Mouse (Mus musculus) lung, embryonic 15.5 days (tissue): ENCODE measurements around the gene Hoxd8. TPM values are rescaled to one million over a fixed set of nuclear protein-coding genes. Genes with fewer than 3 reads are reported as not detected.

Source experiments
- ATAC-seq: fragments of 200-750 bp; cut with Nextera tagmentation; 2 replicates; pipeline ENCODE4 v1.8.0; 2017; ENCODE audit warnings: moderate number of reproducible peaks, borderline replicate concordance; ENCODE audit not compliant: low FRiP score, low TSS enrichment; ENCODE audit errors: extremely low read depth
- H3K27ac ChIP-seq: fragments of 300-500 bp; sonication (generic); 2 replicates; pipeline ENCODE4 v1.5.1; 2015; ENCODE audit warnings: moderate library complexity, mild to moderate bottlenecking, inconsistent platforms
- H3K27me3 ChIP-seq: fragments of 300-500 bp; sonication (generic); 2 replicates; pipeline ENCODE4 v1.6.1; 2015; ENCODE audit warnings: inconsistent platforms
- H3K36me3 ChIP-seq: fragments of 300-500 bp; sonication (generic); 2 replicates; pipeline ENCODE4 v1.6.1; 2015; ENCODE audit warnings: inconsistent platforms
- H3K4me1 ChIP-seq: fragments of 300-500 bp; sonication (generic); 2 replicates; pipeline ENCODE4 v1.6.1; 2015; ENCODE audit warnings: inconsistent platforms
- H3K4me2 ChIP-seq: fragments of 300-500 bp; sonication (generic); 2 replicates; pipeline ENCODE4 v1.6.1; 2015; ENCODE audit warnings: inconsistent platforms, mild to moderate bottlenecking, moderate library complexity
- H3K4me3 ChIP-seq: fragments of 300-500 bp; sonication (generic); 2 replicates; pipeline ENCODE4 v1.5.1; 2015; ENCODE audit warnings: mild to moderate bottlenecking, inconsistent platforms
- H3K9ac ChIP-seq: fragments of 300-500 bp; sonication (generic); 2 replicates; pipeline ENCODE4 v1.6.1; 2015; ENCODE audit warnings: inconsistent platforms
- H3K9me3 ChIP-seq: fragments of 300-500 bp; sonication (generic); 2 replicates; pipeline ENCODE4 v1.6.1; 2016; ENCODE audit warnings: inconsistent platforms
- WGBS: fragments of 180-500 bp; shearing (Covaris S2); methylation state at CpG from one replicate; pipeline ENCODE4 v1.1.7; 2015; 5-methylcytosine and 5-hydroxymethylcytosine counted together
- polyA plus RNA-seq: library from polyadenylated mRNA; unstranded; fragments of >200 nt; fragmentation: Nextera tagmentation; extraction: Ambion mirVana; gene quantifications from 2 replicates; pipeline ENCODE4 v1.2.1, GENCODE M21; 2015

Hoxd8 gene
- polyA plus RNA-seq, 1 experiment from 2014 or later: 0.39 TPM

DNA sequence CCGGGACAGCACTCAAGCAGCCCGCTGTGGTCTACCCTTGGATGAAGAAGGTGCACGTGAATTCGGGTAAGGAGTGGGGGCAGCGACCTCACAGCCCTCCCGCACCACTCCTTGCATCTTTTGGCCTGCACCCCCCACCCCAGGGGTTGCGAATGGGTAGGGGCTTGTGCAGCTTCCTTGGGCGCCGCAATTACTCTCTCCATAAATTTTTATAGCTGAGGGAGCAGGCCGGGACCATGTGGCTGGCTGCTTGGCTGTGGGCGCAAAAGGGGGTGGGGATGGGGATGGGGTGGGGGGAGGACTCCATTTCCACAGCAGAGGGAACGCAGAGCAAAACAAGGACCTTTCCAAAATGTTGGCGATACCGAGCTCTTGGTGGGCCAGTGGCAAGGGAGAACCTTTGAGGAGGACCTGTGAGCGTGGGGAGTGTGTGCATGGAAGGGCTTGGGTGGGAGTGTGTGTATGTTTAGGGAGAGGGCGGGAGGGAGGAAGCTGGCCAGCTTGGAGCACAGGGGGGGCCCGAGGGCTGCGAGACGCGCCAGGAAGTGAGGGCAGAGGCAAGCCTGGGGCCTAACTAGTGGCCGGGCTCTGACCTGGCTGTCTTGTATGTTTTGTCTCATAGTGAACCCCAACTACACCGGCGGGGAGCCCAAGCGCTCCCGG is 23.4 kb downstream of the Hoxd8 start:
- Histone ChIP-seq H3K27ac (no peak overlapping the region), H3K4me2 (peak overlapping the region; percentile 27), H3K36me3 (no peaks in the 10 kb centered on the region), H3K9me3 (no peaks in the 10 kb centered on the region), H3K27me3 (peaks cover 99% of the 10 kb centered on the region), H3K4me3 (peak overlapping the region; percentile 11), H3K9ac (no peak overlapping the region), H3K4me1 (0 out of 2 replicates have a peak, but pooled peaks cover 3% of the 10 kb centered on the region)
- ATAC-seq: peak; percentile 19; the same call in 1 of the 2 replicates
- WGBS: 2% methylated on average over 25 of the region's 25 CpGs

DNA sequence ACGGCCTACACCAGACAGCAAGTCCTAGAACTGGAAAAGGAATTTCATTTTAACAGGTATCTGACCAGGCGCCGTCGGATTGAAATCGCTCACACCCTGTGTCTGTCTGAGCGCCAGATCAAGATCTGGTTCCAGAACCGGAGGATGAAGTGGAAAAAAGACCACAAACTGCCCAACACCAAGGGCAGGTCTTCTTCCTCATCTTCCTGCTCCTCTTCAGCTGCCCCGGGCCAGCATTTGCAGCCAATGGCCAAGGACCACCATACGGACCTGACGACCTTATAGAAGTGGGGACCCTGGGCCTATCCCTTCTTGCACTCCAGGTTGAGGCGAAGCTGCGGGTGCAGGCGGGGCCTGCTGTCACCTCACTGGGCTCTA is 23.9 kb downstream of the Hoxd8 start:
- Histone ChIP-seq H3K9ac (no peak overlapping the region), H3K9me3 (no peaks in the 10 kb centered on the region), H3K36me3 (no peaks in the 10 kb centered on the region), H3K4me3 (no peak overlapping the region), H3K4me2 (no peak overlapping the region), H3K27ac (no peak overlapping the region), H3K4me1 (0 out of 2 replicates have a peak, but pooled peaks cover 4% of the 10 kb centered on the region), H3K27me3 (peaks cover 99% of the 10 kb centered on the region)
- WGBS: 18% methylated on average over 13 of the region's 13 CpGs
- no peak for ATAC-seq

DNA sequence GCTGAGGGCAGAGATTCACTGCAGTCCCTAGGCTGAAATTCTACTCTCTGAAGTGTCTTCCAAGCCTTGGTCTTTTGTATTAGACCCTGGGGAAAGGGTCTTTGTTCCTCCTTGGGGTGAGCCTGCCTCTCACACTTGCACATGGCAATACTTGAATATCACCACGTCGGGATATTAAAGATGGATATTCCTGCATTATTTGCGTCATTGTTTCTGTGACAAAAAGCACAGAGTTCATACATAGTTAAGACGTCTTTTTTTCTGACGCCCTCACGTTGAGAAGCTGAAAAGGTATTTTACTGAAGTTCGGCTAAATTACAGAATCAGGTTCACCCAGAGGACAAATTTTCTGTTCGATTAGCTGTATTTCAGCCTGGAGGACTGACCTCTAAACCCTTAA is 25.9 kb downstream of the Hoxd8 start:
- peaks cover 99% of the 10 kb centered on the region for H3K27me3 ChIP-seq
- H3K36me3 ChIP-seq: no peaks in the 10 kb centered on the region
- no peak overlapping the region for H3K9ac ChIP-seq
- H3K9me3 ChIP-seq: no peaks in the 10 kb centered on the region
- H3K4me1 ChIP-seq: 0 out of 2 replicates have a peak, but pooled peaks cover 4% of the 10 kb centered on the region
- no peak for ATAC-seq
- WGBS: 15% methylated on average over 8 of the region's 8 CpGs
- H3K27ac ChIP-seq: no peak overlapping the region
- H3K4me2 ChIP-seq: no peak overlapping the region
- H3K4me3 ChIP-seq: no peak overlapping the region

DNA sequence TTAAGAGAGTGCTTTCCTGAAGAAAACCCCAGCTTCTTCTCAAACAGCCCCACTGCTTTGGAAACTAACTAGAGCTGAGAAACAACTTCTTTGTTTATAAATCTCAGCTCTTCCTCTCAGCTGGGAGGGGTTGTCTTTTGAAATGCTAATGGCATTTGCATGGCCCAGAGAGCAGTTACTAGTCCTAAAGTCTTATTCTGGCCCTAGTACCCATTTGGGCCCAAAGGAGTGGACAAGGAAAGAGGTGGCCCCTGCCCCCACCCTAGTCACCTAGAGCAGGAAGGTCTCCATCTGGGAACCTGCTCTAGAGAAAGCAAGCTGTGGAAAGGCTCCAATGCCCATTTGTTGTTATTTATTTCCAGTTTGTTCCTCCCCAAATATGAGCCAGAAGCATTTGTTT is 26.6 kb downstream of the Hoxd8 start:
- Histone ChIP-seq H3K4me2 (no peak overlapping the region), H3K9me3 (no peaks in the 10 kb centered on the region), H3K9ac (no peak overlapping the region), H3K27ac (no peak overlapping the region), H3K27me3 (peaks cover 99% of the 10 kb centered on the region), H3K36me3 (no peaks in the 10 kb centered on the region), H3K4me1 (peaks cover 10% of the 10 kb centered on the region; the same call in 1 of the 2 replicates), H3K4me3 (no peak overlapping the region)
- ATAC-seq: no peak

DNA sequence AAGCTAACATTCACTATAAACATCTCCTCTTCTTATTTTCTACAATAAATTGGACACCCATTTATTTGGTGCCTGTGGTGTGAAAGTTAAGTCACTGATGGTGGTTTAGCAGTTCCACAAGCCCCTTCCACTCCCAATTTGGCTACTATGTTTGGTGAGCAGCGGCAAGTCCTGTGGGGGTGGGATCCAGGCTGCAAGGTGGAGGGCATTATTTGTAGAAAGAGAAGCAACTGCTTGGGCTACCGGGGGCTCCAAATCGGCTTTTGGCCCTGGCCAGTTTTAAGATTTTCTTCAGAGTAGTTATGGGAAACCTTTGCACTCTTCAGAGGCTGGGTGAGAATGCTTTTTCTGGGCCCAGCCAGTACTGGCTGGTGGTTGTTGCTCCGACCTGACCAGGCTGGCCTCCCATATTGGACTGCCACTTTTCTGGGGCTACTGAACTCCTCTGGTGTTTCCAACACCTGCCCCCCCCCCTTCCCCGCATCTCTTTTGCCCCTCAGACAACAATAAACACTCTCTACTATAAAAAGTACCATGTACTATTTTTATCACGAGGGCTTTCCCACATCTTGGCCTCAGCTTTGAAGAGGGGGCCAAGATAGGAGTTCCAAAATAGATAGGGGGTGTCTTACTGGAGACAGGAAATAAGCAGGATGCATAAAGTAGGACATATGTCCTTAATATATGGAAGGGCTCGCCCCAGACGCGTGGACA is 27.5 kb downstream of the Hoxd8 start:
- no peak overlapping the region for H3K9ac ChIP-seq
- ATAC-seq: no peak
- H3K36me3 ChIP-seq: no peaks in the 10 kb centered on the region
- 12% methylated on average over 9 of the region's 9 CpGs for WGBS
- H3K4me2 ChIP-seq: no peak overlapping the region
- no peak overlapping the region for H3K4me3 ChIP-seq
- no peak overlapping the region for H3K27ac ChIP-seq
- no peaks in the 10 kb centered on the region for H3K9me3 ChIP-seq
- peaks cover 99% of the 10 kb centered on the region for H3K27me3 ChIP-seq
- peaks cover 12% of the 10 kb centered on the region; the same call in 1 of the 2 replicates for H3K4me1 ChIP-seq

DNA sequence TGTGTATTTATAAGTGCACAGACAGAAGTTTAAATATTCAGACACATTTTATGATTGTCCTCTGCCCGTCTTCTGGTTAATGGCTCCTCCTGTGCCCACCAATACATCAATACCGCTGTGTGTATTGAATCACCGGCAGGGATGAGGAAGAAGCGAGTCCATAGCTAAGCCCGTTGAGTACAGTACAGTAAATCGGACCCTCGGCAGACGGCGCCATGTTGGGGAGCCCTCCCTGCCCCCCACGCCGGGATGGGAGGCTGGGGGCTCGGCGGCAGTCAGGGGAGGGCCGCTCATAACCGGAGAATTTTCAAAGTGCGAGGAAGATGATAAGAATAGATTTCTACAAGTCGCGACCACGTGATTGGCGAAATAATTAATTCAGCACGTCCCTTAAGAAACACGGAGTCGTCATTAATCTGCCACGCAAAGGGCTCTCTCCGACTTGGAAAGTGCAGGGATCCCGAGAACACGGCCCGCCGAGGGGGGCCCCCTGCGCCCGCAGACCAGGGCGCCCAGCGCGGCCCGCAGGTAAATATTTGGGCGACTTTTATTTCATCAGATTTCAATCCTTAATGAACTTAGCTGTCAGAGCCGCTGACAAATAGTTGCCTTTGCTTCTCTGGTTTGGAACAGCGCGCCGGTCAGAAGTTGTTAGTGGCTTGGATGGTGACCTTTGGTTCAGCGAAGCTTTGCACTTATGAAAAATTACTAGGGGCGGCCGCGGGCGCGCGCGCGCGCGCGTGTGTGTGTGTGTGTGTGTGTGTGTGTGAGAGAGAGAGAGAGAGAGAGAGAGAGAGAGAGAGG is 28.3 kb downstream of the Hoxd8 start:
- H3K36me3 ChIP-seq: no peaks in the 10 kb centered on the region
- H3K4me1 ChIP-seq: peaks cover 12% of the 10 kb centered on the region; the same call in 1 of the 2 replicates
- H3K9me3 ChIP-seq: no peaks in the 10 kb centered on the region
- H3K4me3 ChIP-seq: peak overlapping the region; percentile 8; the same call in 1 of the 2 replicates
- no peak for ATAC-seq
- H3K9ac ChIP-seq: no peak overlapping the region
- under 1% methylated on average over 52 of the region's 52 CpGs for WGBS
- 0 out of 2 replicates have a peak overlapping the region, but pooled peaks have one; percentile 10 for H3K4me2 ChIP-seq
- no peak overlapping the region for H3K27ac ChIP-seq
- peaks cover 99% of the 10 kb centered on the region for H3K27me3 ChIP-seq

DNA sequence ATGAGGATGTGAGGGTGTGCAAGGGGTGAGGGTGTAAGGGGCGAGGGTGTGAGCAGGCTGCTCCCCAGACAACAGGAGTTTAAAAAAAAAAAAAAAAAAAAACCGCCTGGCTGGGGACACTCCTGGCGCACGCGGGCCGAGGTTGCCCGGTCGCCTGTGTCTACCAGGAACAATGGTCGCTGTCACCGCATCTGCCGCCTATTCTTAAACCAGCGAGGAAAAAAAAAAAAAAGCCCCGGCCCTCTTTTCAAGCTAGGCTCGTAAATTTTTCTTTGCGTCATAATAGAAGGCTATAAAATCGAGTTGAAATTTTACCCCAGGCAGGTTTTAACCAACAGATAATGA is 28.9 kb downstream of the Hoxd8 start:
- no peak overlapping the region for H3K4me2 ChIP-seq
- H3K4me1 ChIP-seq: peaks cover 12% of the 10 kb centered on the region; the same call in 1 of the 2 replicates
- no peaks in the 10 kb centered on the region for H3K9me3 ChIP-seq
- ATAC-seq: no peak
- H3K27me3 ChIP-seq: peaks cover 99% of the 10 kb centered on the region
- 4% methylated on average over 14 of the region's 16 CpGs for WGBS
- H3K9ac ChIP-seq: no peak overlapping the region
- no peaks in the 10 kb centered on the region for H3K36me3 ChIP-seq
- H3K27ac ChIP-seq: no peak overlapping the region
- no peak overlapping the region for H3K4me3 ChIP-seq

DNA sequence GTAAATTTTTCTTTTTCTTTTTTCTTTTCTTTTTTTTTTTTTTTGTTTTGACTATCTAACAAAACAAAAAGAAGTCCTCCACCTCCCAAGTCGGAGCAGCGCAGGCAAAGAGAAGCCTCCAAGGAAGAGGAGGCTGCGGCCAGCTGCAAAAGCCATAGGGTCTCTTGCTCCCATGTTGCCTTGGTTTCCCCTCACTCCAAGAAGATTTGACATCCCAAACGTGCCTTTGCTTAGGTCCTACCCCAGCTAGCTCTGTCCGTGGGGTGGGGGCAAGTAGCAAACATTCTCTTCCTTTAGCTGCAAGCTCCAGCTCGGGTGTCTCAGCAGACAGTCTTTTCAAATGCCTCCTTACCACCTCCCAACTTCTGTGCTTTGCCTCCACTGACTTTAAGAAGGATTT is 29.4 kb downstream of the Hoxd8 start:
- no peak overlapping the region for H3K27ac ChIP-seq
- H3K36me3 ChIP-seq: no peaks in the 10 kb centered on the region
- peaks cover 12% of the 10 kb centered on the region; the same call in 1 of the 2 replicates for H3K4me1 ChIP-seq
- H3K4me2 ChIP-seq: no peak overlapping the region
- ATAC-seq: no peak
- no peaks in the 10 kb centered on the region for H3K9me3 ChIP-seq
- no peak overlapping the region for H3K4me3 ChIP-seq
- 4% methylated on average over 6 of the region's 6 CpGs for WGBS
- no peak overlapping the region for H3K9ac ChIP-seq
- H3K27me3 ChIP-seq: peaks cover 99% of the 10 kb centered on the region

DNA sequence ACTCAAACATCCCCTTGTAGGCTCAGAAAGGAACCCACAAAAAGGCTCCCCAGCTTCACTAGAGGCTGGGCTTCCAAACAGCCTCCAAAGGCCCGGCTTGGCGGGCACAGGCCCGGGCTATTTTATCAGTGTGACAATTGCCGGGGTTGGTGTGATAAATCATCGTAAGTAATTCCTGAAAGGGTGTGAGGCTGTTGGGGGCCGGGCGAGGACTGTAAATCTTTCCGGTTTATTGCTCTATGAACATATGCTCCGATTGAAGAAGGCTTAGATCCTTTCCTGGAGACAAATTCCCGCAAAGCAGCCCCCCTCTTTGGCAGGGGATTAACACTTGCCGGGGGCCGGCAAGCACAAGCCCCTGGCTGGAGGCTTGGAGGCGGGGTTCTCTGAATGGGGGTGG is 30.0 kb downstream of the Hoxd8 start:
- WGBS: 3% methylated on average over 13 of the region's 13 CpGs
- no peak for ATAC-seq
- Histone ChIP-seq H3K9ac (no peak overlapping the region), H3K36me3 (no peaks in the 10 kb centered on the region), H3K9me3 (no peaks in the 10 kb centered on the region), H3K27ac (no peak overlapping the region), H3K4me3 (no peak overlapping the region), H3K4me1 (peaks cover 12% of the 10 kb centered on the region; the same call in 1 of the 2 replicates), H3K27me3 (peaks cover 99% of the 10 kb centered on the region), H3K4me2 (no peak overlapping the region)

DNA sequence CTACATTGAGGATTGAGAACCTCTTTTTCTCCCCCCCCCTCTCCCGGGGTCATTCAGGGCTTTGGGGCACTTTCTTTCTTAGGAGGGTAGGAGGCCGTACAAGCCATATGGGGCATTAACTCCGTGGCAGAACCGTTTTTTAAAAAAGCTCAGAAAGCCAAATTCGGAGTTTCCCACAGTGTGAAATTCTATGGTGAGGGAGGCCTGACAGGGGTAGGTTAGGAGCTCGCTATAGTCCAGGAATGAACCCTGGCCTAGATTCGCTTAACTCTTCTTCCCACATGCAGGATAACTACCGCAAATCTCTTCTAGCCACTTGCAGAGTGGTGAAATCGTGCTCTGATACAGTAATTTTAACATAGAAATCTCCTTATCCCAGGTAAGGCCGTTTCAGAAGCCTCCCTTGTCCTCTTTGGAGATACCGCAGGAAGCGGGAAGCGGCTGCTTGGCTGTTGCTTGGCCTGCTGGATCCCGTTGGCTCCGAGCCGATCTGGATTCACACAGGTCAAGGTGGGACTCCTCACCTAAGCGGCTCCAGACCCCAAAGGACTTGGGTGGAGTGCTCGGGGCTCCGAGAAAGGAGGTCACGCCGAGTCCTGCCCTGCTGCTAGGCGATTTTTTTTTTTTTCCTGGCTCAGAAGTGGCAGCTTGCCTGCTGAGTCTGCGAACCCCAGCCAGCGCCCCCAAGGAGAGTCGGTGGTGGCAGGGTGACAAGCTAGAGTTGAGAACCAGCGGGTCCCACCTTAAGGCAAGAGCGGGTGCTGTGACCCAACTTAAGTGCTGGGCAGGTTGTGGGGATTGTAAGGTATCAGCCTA is 30.8 kb downstream of the Hoxd8 start:
- ATAC-seq: no peak
- H3K4me2 ChIP-seq: no peak overlapping the region; the same call in 1 of the 2 replicates
- WGBS: 5% methylated on average over 27 of the region's 27 CpGs
- no peak overlapping the region for H3K9ac ChIP-seq
- no peaks in the 10 kb centered on the region for H3K9me3 ChIP-seq
- H3K4me1 ChIP-seq: peaks cover 13% of the 10 kb centered on the region
- H3K4me3 ChIP-seq: no peak overlapping the region
- H3K27me3 ChIP-seq: peaks cover 100% of the 10 kb centered on the region
- H3K27ac ChIP-seq: no peak overlapping the region
- H3K36me3 ChIP-seq: no peaks in the 10 kb centered on the region
